ENCODE assay signal across 8 mouse cellular contexts in the genomic region with DNA sequence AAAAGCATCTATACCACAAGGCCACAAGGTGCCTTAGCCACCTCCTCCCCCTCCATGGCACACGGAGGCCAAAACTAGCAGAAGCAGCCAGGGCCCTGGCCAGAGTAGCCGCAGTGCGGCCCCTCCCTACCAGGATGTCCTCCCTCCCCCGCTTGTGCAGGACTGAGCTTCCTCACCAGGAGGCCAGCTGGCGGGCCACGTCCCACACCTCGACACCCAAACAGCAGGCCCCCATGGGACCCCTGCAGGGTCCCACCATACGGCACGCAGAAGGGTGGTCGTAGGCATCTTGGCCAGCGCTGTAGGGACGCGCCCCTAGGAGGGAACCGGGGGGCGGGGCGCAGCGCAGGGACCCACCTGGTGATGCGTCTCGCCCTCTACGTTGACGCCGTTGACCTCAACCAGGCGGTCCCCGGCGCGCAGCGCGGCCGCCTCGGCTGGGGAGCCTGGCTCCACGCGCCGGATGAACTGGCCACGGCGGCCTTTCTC. TPM values are rescaled to one million over a fixed set of nuclear protein-coding genes. Genes with fewer than 3 reads are reported as not detected.
DNase-seq lines count a peak whose midpoint lies in the region; ATAC-seq and TF ChIP-seq lines count a peak whose summit lies in the region.

No protein-coding gene starts in this region.

- peaks cover 12% of the 10 kb centered on the region for H3K4me1 ChIP-seq in thymus, adult 2 months (replicated peaks; ENCODE audit: control insufficient read depth, insufficient read depth, low read length)
- H3K4me1 ChIP-seq in heart, embryonic 10.5 days: peaks cover 55% of the 10 kb centered on the region
- H3K4me1 ChIP-seq in kidney, embryonic 15.5 days: peaks cover 50% of the 10 kb centered on the region
- H3K4me1 ChIP-seq in stomach, postnatal 0 days (replicated peaks; ENCODE audit: control insufficient read depth, insufficient read depth): no peaks in the 10 kb centered on the region; the same call in 1 of the 2 replicates

- H3K27ac ChIP-seq in thymus, adult 2 months (ENCODE audit: control insufficient read depth, insufficient read depth, low read length): no peak overlapping the region
- H3K27ac ChIP-seq in heart, embryonic 10.5 days: peak overlapping the region; percentile 90
- H3K27ac ChIP-seq in kidney, embryonic 15.5 days: peak overlapping the region; percentile 84
- peak overlapping the region; percentile 74 for H3K27ac ChIP-seq in stomach, postnatal 0 days (replicated peaks)

- TF ChIP-seq POLR2A in thymus, adult 2 months (IDR thresholded peaks at IDR 0.05; ENCODE audit: control insufficient read depth, extremely low read depth, insufficient read depth, low read length, poor library complexity): no peak

- peak; percentile 12 for DNase-seq in thymus, adult 2 months
- DNase-seq in thymus, adult 18-20 months: no peak
- peak; percentile 75 to 78 for DNase-seq in cerebellum, adult 18-20 months
- DNase-seq in heart, embryonic 10.5 days (ENCODE audit: low spot score): no peak
- peak; percentile 83 for DNase-seq in lung, postnatal 10 days
- DNase-seq in stomach, postnatal 0 days (ENCODE audit: low spot score): peak; percentile 58
- no peak for DNase-seq in c-Kit-positive CD71-positive TER-119-positive erythroid progenitor cells, embryonic 14.5 days (ENCODE audit: low spot score)

- no peak for TF ChIP-seq CTCF in thymus, adult 2 months (IDR thresholded peaks at IDR 0.05; ENCODE audit: borderline replicate concordance, control insufficient read depth, extremely low read depth, insufficient read depth, low read length, poor library complexity)
- no peak for TF ChIP-seq CTCF in stomach, postnatal 0 days (IDR thresholded peaks at IDR 0.05; ENCODE audit: low read depth)

- no peaks in the 10 kb centered on the region; the same call in 1 of the 2 replicates for H3K27me3 ChIP-seq in thymus, adult 2 months (ENCODE audit: control insufficient read depth, insufficient read depth, low read length)
- peaks cover 84% of the 10 kb centered on the region for H3K27me3 ChIP-seq in heart, embryonic 10.5 days (ENCODE audit: insufficient read depth, poor library complexity, severe bottlenecking)
- peaks cover 12% of the 10 kb centered on the region for H3K27me3 ChIP-seq in kidney, embryonic 15.5 days
- H3K27me3 ChIP-seq in stomach, postnatal 0 days (ENCODE audit: control insufficient read depth, insufficient read depth, low read length): no peaks in the 10 kb centered on the region

- no peaks in the 10 kb centered on the region for H3K9me3 ChIP-seq in heart, embryonic 10.5 days
- no peaks in the 10 kb centered on the region for H3K9me3 ChIP-seq in kidney, embryonic 15.5 days (replicated peaks)
- no peaks in the 10 kb centered on the region for H3K9me3 ChIP-seq in stomach, postnatal 0 days (ENCODE audit: control insufficient read depth, low read length)

- TF ChIP-seq EP300 in stomach, postnatal 0 days (optimal IDR thresholded peaks at IDR 0.05): no peak

- 3% methylated on average over 35 of the region's 35 CpGs for WGBS in thymus, adult 2 months
- 2% methylated on average over 35 of the region's 35 CpGs for WGBS in heart, embryonic 10.5 days
- WGBS in kidney, embryonic 15.5 days: under 1% methylated on average over 34 of the region's 35 CpGs
- WGBS in stomach, postnatal 0 days: under 1% methylated on average over 35 of the region's 35 CpGs

- peak overlapping the region; percentile 89 for H3K9ac ChIP-seq in kidney, embryonic 15.5 days
- H3K9ac ChIP-seq in stomach, postnatal 0 days (ENCODE audit: low read length): peak overlapping the region; percentile 87

- peak overlapping the region; percentile 99 for H3K4me2 ChIP-seq in kidney, embryonic 15.5 days
- H3K4me2 ChIP-seq in stomach, postnatal 0 days (replicated peaks; ENCODE audit: low read depth): peak overlapping the region; percentile 99

- H3K36me3 ChIP-seq in thymus, adult 2 months (ENCODE audit: control insufficient read depth, insufficient read depth, low read length): no peaks in the 10 kb centered on the region
- H3K36me3 ChIP-seq in heart, embryonic 10.5 days: no peaks in the 10 kb centered on the region
- no peaks in the 10 kb centered on the region for H3K36me3 ChIP-seq in kidney, embryonic 15.5 days
- H3K36me3 ChIP-seq in stomach, postnatal 0 days (ENCODE audit: control insufficient read depth, insufficient read depth, low read length): no peaks in the 10 kb centered on the region

- H3K4me3 ChIP-seq in thymus, adult 2 months (ENCODE audit: control insufficient read depth, insufficient read depth, low read length): peak overlapping the region; percentile 48
- H3K4me3 ChIP-seq in heart, embryonic 10.5 days: peak overlapping the region; percentile 86
- H3K4me3 ChIP-seq in kidney, embryonic 15.5 days (replicated peaks): peak overlapping the region; percentile 87
- H3K4me3 ChIP-seq in stomach, postnatal 0 days (ENCODE audit: low read depth, low read length): peak overlapping the region; percentile 71

- peak; percentile 40 for ATAC-seq in kidney, embryonic 15.5 days (replicated peaks; ENCODE audit: low FRiP score)
- ATAC-seq in stomach, postnatal 0 days (ENCODE audit: low FRiP score, low TSS enrichment): peak; percentile 14

RNA-seq across cellular contexts. Expression of a gene that starts 0.5 kb away (rescaled TPM):
- 13.5 and 19.6 TPM in 2 replicates for polyA plus RNA-seq in thymus, adult 2 months (2012; rRNA removed)
- polyA plus RNA-seq in heart, embryonic 10.5 days (2016; fragmentation: Nextera tagmentation; extraction: Ambion mirVana): 51.5 and 51.9 TPM in 2 replicates
- 101 and 106 TPM in 2 replicates for polyA plus RNA-seq in kidney, embryonic 15.5 days (2015; fragmentation: Nextera tagmentation; extraction: Ambion mirVana)
- 37.9 and 38.0 TPM in 2 replicates for polyA plus RNA-seq in stomach, postnatal 0 days (2015; fragmentation: Nextera tagmentation; extraction: Ambion mirVana)

RNA-seq across cellular contexts. Expression of a gene that starts 8.6 kb away (rescaled TPM):
- polyA plus RNA-seq in thymus, adult 2 months (2012; rRNA removed): 0.35 and 0.64 TPM in 2 replicates
- polyA plus RNA-seq in heart, embryonic 10.5 days (2016; fragmentation: Nextera tagmentation; extraction: Ambion mirVana): 0.28 TPM in 1 of 2 replicates, not detected in the other
- 0.35 and 0.43 TPM in 2 replicates for polyA plus RNA-seq in kidney, embryonic 15.5 days (2015; fragmentation: Nextera tagmentation; extraction: Ambion mirVana)
- 1.2 and 1.8 TPM in 2 replicates for polyA plus RNA-seq in stomach, postnatal 0 days (2015; fragmentation: Nextera tagmentation; extraction: Ambion mirVana)

RNA-seq across cellular contexts. Expression of a gene that starts 17.1 kb away (rescaled TPM):
- polyA plus RNA-seq in thymus, adult 2 months (2012; rRNA removed): 9.7 and 9.8 TPM in 2 replicates
- 15.0 and 19.8 TPM in 2 replicates for polyA plus RNA-seq in heart, embryonic 10.5 days (2016; fragmentation: Nextera tagmentation; extraction: Ambion mirVana)
- polyA plus RNA-seq in kidney, embryonic 15.5 days (2015; fragmentation: Nextera tagmentation; extraction: Ambion mirVana): 20.0 and 20.6 TPM in 2 replicates
- 8.0 and 8.4 TPM in 2 replicates for polyA plus RNA-seq in stomach, postnatal 0 days (2015; fragmentation: Nextera tagmentation; extraction: Ambion mirVana)

RNA-seq across cellular contexts. Expression of a gene that starts 17.2 kb away (rescaled TPM):
- polyA plus RNA-seq in thymus, adult 2 months (2012; rRNA removed): 163 and 173 TPM in 2 replicates
- polyA plus RNA-seq in heart, embryonic 10.5 days (2016; fragmentation: Nextera tagmentation; extraction: Ambion mirVana): 56.9 and 66.4 TPM in 2 replicates
- 60.8 and 71.0 TPM in 2 replicates for polyA plus RNA-seq in kidney, embryonic 15.5 days (2015; fragmentation: Nextera tagmentation; extraction: Ambion mirVana)
- 36.2 and 37.0 TPM in 2 replicates for polyA plus RNA-seq in stomach, postnatal 0 days (2015; fragmentation: Nextera tagmentation; extraction: Ambion mirVana)

RNA-seq across cellular contexts. Expression of a gene that starts 19.9 kb away (rescaled TPM):
- polyA plus RNA-seq in thymus, adult 2 months (2012; rRNA removed): 118 and 123 TPM in 2 replicates
- polyA plus RNA-seq in heart, embryonic 10.5 days (2016; fragmentation: Nextera tagmentation; extraction: Ambion mirVana): 22.3 and 26.2 TPM in 2 replicates
- 23.9 and 27.6 TPM in 2 replicates for polyA plus RNA-seq in kidney, embryonic 15.5 days (2015; fragmentation: Nextera tagmentation; extraction: Ambion mirVana)
- 9.7 and 12.4 TPM in 2 replicates for polyA plus RNA-seq in stomach, postnatal 0 days (2015; fragmentation: Nextera tagmentation; extraction: Ambion mirVana)

Comparison
In these comparisons a context has a peak if more than half of its experiments do, and no peak if none do; other contexts are left out.
1. DNase-seq: peak in thymus, adult 2 months (single experiment), cerebellum, adult 18-20 months (2 of 2), lung, postnatal 10 days (single experiment) and stomach, postnatal 0 days (single experiment); none in thymus, adult 18-20 months (0 of 2), heart, embryonic 10.5 days (single experiment) and c-Kit-positive CD71-positive TER-119-positive erythroid progenitor cells, embryonic 14.5 days (single experiment).
2. Peak in every context shown above with its lines, with median percentiles within 50 percentile points of each other: H3K4me3 ChIP-seq.